Mouse (Mus musculus) forebrain, embryonic 11.5 days (tissue): ENCODE data around the gene Cyp4v3. TPM values are rescaled to one million over a fixed set of nuclear protein-coding genes. Genes with fewer than 3 reads are reported as not detected.
"Not testable (repeated sequence)": the region's sequence is repeated elsewhere in the genome, so short reads cannot be mapped to it uniquely, and the experiment has no call there.

Experiments used
- ATAC-seq: fragments of 200-750 bp; cut with Nextera tagmentation; replicated peaks from 2 replicates; pipeline ENCODE4 v1.8.0; 2017; ENCODE audit warnings: moderate TSS enrichment; ENCODE audit not compliant: low FRiP score
- DNase-seq: peaks from one replicate; pipeline ENCODE4 v3.0.0-alpha.2; 2017; ENCODE audit warnings: low spot score
- H3K27ac ChIP-seq: fragments of 300-500 bp; sonication (generic); 2 replicates; pipeline ENCODE4 v1.5.1; 2014; ENCODE audit warnings: low read depth, low read length
- H3K27me3 ChIP-seq: fragments of 300-500 bp; sonication (generic); 2 replicates; pipeline ENCODE4 v1.6.1; 2014; ENCODE audit warnings: mild to moderate bottlenecking, low read length, mixed read lengths; ENCODE audit not compliant: control insufficient read depth, insufficient read depth
- H3K36me3 ChIP-seq: fragments of 300-500 bp; sonication (generic); 2 replicates; pipeline ENCODE4 v1.6.1; 2014; ENCODE audit warnings: mild to moderate bottlenecking, low read length, moderate library complexity, mixed read lengths; ENCODE audit not compliant: control insufficient read depth, insufficient read depth
- H3K4me1 ChIP-seq: fragments of 300-500 bp; sonication (generic); replicated peaks from 2 replicates; pipeline ENCODE4 v1.6.1; 2014; ENCODE audit warnings: low read length, mixed read lengths; ENCODE audit not compliant: control insufficient read depth, insufficient read depth
- H3K4me2 ChIP-seq: fragments of 300-500 bp; sonication (generic); 2 replicates; pipeline ENCODE4 v1.6.1; 2014; ENCODE audit warnings: low read depth, mild to moderate bottlenecking, low read length, moderate library complexity, mixed read lengths; ENCODE audit not compliant: severe bottlenecking
- H3K4me3 ChIP-seq: fragments of 300-500 bp; sonication (generic); 2 replicates; pipeline ENCODE4 v1.5.1; 2014; ENCODE audit warnings: low read depth, low read length
- H3K9ac ChIP-seq: fragments of 300-500 bp; sonication (generic); 2 replicates; pipeline ENCODE4 v1.6.1; 2014; ENCODE audit warnings: low read length
- H3K9me3 ChIP-seq: fragments of 300-500 bp; sonication (generic); 2 replicates; pipeline ENCODE4 v1.6.1; 2016; ENCODE audit warnings: low read length, mixed read lengths; ENCODE audit not compliant: control insufficient read depth
- WGBS: fragments of 180-500 bp; shearing (Covaris S2); extraction: QIAGEN DNeasy Blood & Tissue Kit; methylation state at CpG from one replicate; pipeline ENCODE4 v1.1.7; 2014; 5-methylcytosine and 5-hydroxymethylcytosine counted together
- polyA plus RNA-seq: library from polyadenylated mRNA; unstranded; fragments of >200 nt; fragmentation: Nextera tagmentation; extraction: Ambion mirVana; gene quantifications from 2 replicates; pipeline ENCODE4 v1.2.1, GENCODE M21; 2014

Gene Cyp4v3
- polyA plus RNA-seq, 1 experiment from 2014 or later = 1.6 TPM

GRCm38 (mm10) chr8:45329206-45329980, 3.6 kb downstream of the Cyp4v3 start:
- no peak for ATAC-seq
- Histone ChIP-seq H3K4me2 (no peak overlapping the region), H3K27me3 (peaks cover 2% of the 10 kb centered on the region; the same call in 1 of the 2 replicates), H3K9ac (no peak overlapping the region), H3K9me3 (no peaks in the 10 kb centered on the region), H3K27ac (no peak overlapping the region), H3K4me1 (no peaks in the 10 kb centered on the region), H3K36me3 (no peaks in the 10 kb centered on the region), H3K4me3 (no peak overlapping the region)
- no peak for DNase-seq
- 92% methylated on average over 6 of the region's 6 CpGs for WGBS

DNA sequence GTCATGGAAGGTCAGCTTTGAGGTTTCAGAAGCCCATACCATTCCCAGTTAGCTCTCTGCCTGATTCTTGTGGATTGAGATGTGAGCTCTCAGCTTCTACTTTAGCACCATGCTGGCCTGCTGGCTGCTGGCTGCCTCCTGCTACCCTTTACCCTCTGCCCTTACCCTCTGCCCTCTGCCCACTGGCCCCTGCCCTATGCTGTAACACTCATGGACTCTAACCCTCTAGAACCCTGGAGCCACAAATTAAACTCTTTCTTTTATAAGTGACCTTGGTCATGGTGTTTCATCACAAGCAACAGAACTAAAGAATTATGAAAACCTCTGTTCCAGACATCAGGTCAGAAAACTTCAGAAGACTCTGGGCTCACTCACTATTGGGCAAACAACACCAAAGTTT, 5.9 kb downstream of the Cyp4v3 start:
- H3K4me1 ChIP-seq, H3K9me3 ChIP-seq, H3K27me3 ChIP-seq, H3K27ac ChIP-seq, H3K4me3 ChIP-seq, H3K4me2 ChIP-seq, DNase-seq, H3K36me3 ChIP-seq, ATAC-seq, H3K9ac ChIP-seq: not testable (repeated sequence)

GRCm38 (mm10) chr8:45324151-45324550, 8.9 kb downstream of the Cyp4v3 start:
- H3K27ac ChIP-seq = no peak overlapping the region
- no peak for ATAC-seq
- no peaks in the 10 kb centered on the region for H3K36me3 ChIP-seq

GRCm38 (mm10) chr8:45321365-45321764, 11.7 kb downstream of the Cyp4v3 start:
- Histone ChIP-seq H3K9ac (no peak overlapping the region), H3K4me1 (no peaks in the 10 kb centered on the region), H3K27me3 (no peaks in the 10 kb centered on the region), H3K27ac (no peak overlapping the region), H3K4me2 (no peak overlapping the region), H3K9me3 (no peaks in the 10 kb centered on the region), H3K4me3 (no peak overlapping the region), H3K36me3 (no peaks in the 10 kb centered on the region)
- 79% methylated on average over 2 of the region's 2 CpGs for WGBS
- ATAC-seq = no peak
- DNase-seq = no peak

More at GRCm38 (mm10) chr8:45324151-45324550, 8.9 kb downstream of the Cyp4v3 start:
- Histone ChIP-seq H3K9ac (no peak overlapping the region), H3K9me3 (no peaks in the 10 kb centered on the region), H3K4me2 (no peak overlapping the region), H3K27me3 (no peaks in the 10 kb centered on the region), H3K4me3 (no peak overlapping the region), H3K4me1 (no peaks in the 10 kb centered on the region)
- 83% methylated on average over 4 of the region's 4 CpGs for WGBS
- no peak for DNase-seq

DNA sequence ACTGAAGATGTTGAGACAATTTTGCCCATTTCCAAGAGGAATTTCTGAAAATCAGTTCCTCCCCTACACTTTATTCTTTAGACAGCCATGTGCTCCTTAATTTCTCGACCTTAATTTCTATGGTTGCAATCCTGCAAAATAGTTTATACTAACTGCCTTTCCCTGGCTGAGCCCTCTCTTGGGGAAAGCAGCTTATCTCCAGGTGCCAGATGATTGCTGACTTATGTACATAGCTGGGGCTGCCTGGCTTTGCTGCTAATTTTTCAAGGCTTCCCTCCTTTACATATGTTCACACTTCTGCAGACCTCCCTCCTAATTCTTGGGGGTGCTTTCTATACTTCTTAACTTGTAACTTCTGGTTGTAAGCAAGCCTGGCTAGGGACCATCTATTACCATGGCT, 12.1 kb downstream of the Cyp4v3 start:
- H3K9me3 ChIP-seq = no peaks in the 10 kb centered on the region
- no peaks in the 10 kb centered on the region for H3K36me3 ChIP-seq
- no peak overlapping the region for H3K4me3 ChIP-seq
- DNase-seq (no peak), ATAC-seq (no peak)
- H3K27me3 ChIP-seq = no peaks in the 10 kb centered on the region
- no peak overlapping the region for H3K4me2 ChIP-seq
- WGBS = 91% methylated on average over 1 of the region's 1 CpGs
- no peak overlapping the region for H3K27ac ChIP-seq
- no peak overlapping the region for H3K9ac ChIP-seq
- no peaks in the 10 kb centered on the region for H3K4me1 ChIP-seq

DNA sequence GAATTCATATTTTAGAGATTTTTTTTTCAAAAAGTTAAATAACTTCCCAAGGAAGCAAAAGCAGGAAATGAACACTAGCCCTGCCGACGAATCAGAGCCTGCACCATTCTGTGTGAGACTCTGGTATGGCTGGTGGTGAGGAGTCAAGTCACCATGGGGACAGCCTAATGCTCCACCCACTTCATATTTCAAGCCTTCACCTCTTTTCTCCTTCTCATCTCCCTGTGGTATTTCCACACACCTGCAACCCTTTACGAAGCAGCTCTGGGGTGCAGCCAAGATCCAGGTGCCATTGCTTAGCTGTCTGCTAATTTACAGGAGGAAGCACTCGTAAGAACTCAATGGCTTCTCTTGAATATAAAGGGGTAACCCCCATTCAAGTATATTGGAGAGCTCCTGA, 22.0 kb downstream of the Cyp4v3 start:
- H3K4me3 ChIP-seq = no peak overlapping the region
- DNase-seq (no peak), ATAC-seq (no peak)
- no peak overlapping the region for H3K9ac ChIP-seq
- WGBS = 84% methylated on average over 4 of the region's 4 CpGs
- H3K9me3 ChIP-seq = no peaks in the 10 kb centered on the region
- H3K27ac ChIP-seq = no peak overlapping the region
- H3K27me3 ChIP-seq = no peaks in the 10 kb centered on the region
- no peaks in the 10 kb centered on the region for H3K4me1 ChIP-seq
- H3K36me3 ChIP-seq = no peaks in the 10 kb centered on the region
- no peak overlapping the region for H3K4me2 ChIP-seq

- ATAC-seq (no peak), DNase-seq (no peak)
- no peak within 1 kb of the TSS for H3K9ac ChIP-seq
- H3K9me3 ChIP-seq = no peaks in the 10 kb centered on the region
- H3K4me3 ChIP-seq = no peak within 1 kb of the TSS
- H3K36me3 ChIP-seq = no peaks in the 10 kb centered on the region
- no peak within 1 kb of the TSS for H3K4me2 ChIP-seq
- no peak within 1 kb of the TSS for H3K27ac ChIP-seq
- 91% methylated on average over 13 of the region's 13 CpGs for WGBS
- no peaks in the 10 kb centered on the region for H3K4me1 ChIP-seq
- H3K27me3 ChIP-seq = no peaks in the 10 kb centered on the region
These were observed 24.6 kb downstream of the Cyp4v3 start, which contains the start of gene Gm45753 for GRCm38 (mm10) chr8:45308366-45308765. Gm45753 (minus strand) TSS chr8:45308466.

DNA sequence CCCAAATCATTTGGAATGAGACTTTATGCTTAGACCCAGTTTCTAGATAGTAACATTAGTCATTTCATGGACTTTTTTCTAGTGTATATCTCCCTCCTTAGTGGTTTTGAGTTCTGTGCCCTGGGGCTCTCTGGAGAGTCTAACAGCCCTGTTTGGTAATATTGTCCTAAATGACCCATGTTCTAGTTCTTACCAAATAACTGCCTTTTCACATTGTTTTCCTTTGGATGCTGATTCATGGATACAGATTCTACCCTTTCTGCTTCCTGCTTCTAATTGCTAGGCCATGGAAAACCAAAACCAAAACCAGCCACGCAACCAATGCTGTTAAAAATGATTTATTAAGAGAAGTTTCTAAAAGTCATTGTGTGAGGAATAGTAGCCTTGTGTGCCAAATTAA, 27.5 kb downstream of the Cyp4v3 start:
- H3K4me2 ChIP-seq = no peak overlapping the region
- H3K27ac ChIP-seq = no peak overlapping the region
- no peaks in the 10 kb centered on the region for H3K4me1 ChIP-seq
- H3K9me3 ChIP-seq = no peaks in the 10 kb centered on the region
- no peak overlapping the region for H3K9ac ChIP-seq
- no peaks in the 10 kb centered on the region for H3K27me3 ChIP-seq
- 98% methylated on average over 1 of the region's 1 CpGs for WGBS
- no peak for ATAC-seq
- DNase-seq = no peak
- no peaks in the 10 kb centered on the region for H3K36me3 ChIP-seq
- no peak overlapping the region for H3K4me3 ChIP-seq

DNA sequence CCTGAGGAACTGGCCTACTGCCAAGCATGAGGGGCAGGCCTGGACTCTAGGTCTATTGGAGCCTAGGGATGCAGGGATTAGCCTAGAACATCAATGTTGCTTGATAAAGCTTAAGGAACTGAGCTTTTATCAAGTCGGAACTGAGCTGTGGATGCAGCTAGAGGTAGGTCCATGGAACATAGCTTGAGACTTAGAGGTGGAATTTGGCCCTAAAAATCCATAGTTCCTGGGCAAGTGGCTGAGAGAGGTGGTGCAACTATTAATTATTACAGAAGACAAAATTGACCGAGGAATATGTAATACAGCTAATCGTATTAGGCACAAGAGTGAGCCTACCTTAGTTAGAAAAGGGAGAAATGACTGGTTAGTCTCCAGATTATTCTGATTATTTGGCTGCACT, 28.7 kb downstream of the Cyp4v3 start:
- H3K9ac ChIP-seq = no peak overlapping the region
- H3K27me3 ChIP-seq = no peaks in the 10 kb centered on the region
- WGBS = 90% methylated on average over 3 of the region's 3 CpGs
- no peak overlapping the region for H3K4me3 ChIP-seq
- no peak overlapping the region for H3K27ac ChIP-seq
- no peaks in the 10 kb centered on the region for H3K36me3 ChIP-seq
- DNase-seq (no peak), ATAC-seq (no peak)
- no peaks in the 10 kb centered on the region for H3K4me1 ChIP-seq
- no peak overlapping the region for H3K4me2 ChIP-seq
- H3K9me3 ChIP-seq = no peaks in the 10 kb centered on the region
